Mouse (Mus musculus) embryonic facial prominence, embryonic 11.5 days (tissue): ENCODE data around the gene Enox2. TPM values are rescaled to one million over a fixed set of nuclear protein-coding genes. Genes with fewer than 3 reads are reported as not detected.
A peak's percentile ranks its signal among the peaks of the same experiment; 100 is the strongest.

Experiments used
- ATAC-seq: fragments of 200-750 bp; cut with Nextera tagmentation; replicated peaks from 2 replicates; pipeline ENCODE4 v1.8.0; 2017; ENCODE audit warnings: low read depth; ENCODE audit not compliant: insufficient number of reproducible peaks, low FRiP score, low TSS enrichment
- DNase-seq: peaks from one replicate; pipeline ENCODE4 v3.0.0-alpha.2; 2015; ENCODE audit warnings: low spot score
- H3K27ac ChIP-seq: fragments of 300-500 bp; sonication (generic); replicated peaks from 2 replicates; pipeline ENCODE4 v1.5.1; 2014; ENCODE audit warnings: mild to moderate bottlenecking, low read depth, low read length, control low read depth
- H3K27me3 ChIP-seq: fragments of 300-500 bp; sonication (generic); 2 replicates; pipeline ENCODE4 v1.6.1; 2014; ENCODE audit warnings: mild to moderate bottlenecking, low read length, moderate library complexity, mixed read lengths; ENCODE audit not compliant: control insufficient read depth, insufficient read depth
- H3K36me3 ChIP-seq: fragments of 300-500 bp; sonication (generic); replicated peaks from 2 replicates; pipeline ENCODE4 v1.6.1; 2014; ENCODE audit warnings: low read depth, mild to moderate bottlenecking, low read length, moderate library complexity, mixed read lengths; ENCODE audit not compliant: control insufficient read depth, insufficient read depth
- H3K4me1 ChIP-seq: fragments of 300-500 bp; sonication (generic); 2 replicates; pipeline ENCODE4 v1.6.1; 2014; ENCODE audit warnings: low read length, mixed read lengths; ENCODE audit not compliant: control insufficient read depth, insufficient read depth
- H3K4me2 ChIP-seq: fragments of 300-500 bp; sonication (generic); 2 replicates; pipeline ENCODE4 v1.6.1; 2014; ENCODE audit warnings: low read depth, mild to moderate bottlenecking, control low read depth, low read length, moderate library complexity
- H3K4me3 ChIP-seq: fragments of 300-500 bp; sonication (generic); 2 replicates; pipeline ENCODE4 v1.5.1; 2014; ENCODE audit warnings: low read depth, low read length, control low read depth
- H3K9ac ChIP-seq: fragments of 300-500 bp; sonication (generic); replicated peaks from 2 replicates; pipeline ENCODE4 v1.6.1; 2014; ENCODE audit warnings: mild to moderate bottlenecking, control low read depth, low read length
- H3K9me3 ChIP-seq: fragments of 300-500 bp; sonication (generic); replicated peaks from 2 replicates; pipeline ENCODE4 v1.6.1; 2016; ENCODE audit warnings: mild to moderate bottlenecking, low read length, inconsistent platforms, mixed read lengths; ENCODE audit not compliant: control insufficient read depth
- WGBS: fragments of 180-500 bp; shearing (Covaris S2); extraction: QIAGEN DNeasy Blood & Tissue Kit; methylation state at CpG from one replicate; pipeline ENCODE4 v1.1.7; 2014; 5-methylcytosine and 5-hydroxymethylcytosine counted together
- polyA plus RNA-seq: library from polyadenylated mRNA; unstranded; fragments of >200 nt; fragmentation: Nextera tagmentation; extraction: Ambion mirVana; gene quantifications from 2 replicates; pipeline ENCODE4 v1.2.1, GENCODE M21; 2014

Gene Enox2
- polyA plus RNA-seq, result 7.1 and 7.2 TPM in 2 replicates

DNA sequence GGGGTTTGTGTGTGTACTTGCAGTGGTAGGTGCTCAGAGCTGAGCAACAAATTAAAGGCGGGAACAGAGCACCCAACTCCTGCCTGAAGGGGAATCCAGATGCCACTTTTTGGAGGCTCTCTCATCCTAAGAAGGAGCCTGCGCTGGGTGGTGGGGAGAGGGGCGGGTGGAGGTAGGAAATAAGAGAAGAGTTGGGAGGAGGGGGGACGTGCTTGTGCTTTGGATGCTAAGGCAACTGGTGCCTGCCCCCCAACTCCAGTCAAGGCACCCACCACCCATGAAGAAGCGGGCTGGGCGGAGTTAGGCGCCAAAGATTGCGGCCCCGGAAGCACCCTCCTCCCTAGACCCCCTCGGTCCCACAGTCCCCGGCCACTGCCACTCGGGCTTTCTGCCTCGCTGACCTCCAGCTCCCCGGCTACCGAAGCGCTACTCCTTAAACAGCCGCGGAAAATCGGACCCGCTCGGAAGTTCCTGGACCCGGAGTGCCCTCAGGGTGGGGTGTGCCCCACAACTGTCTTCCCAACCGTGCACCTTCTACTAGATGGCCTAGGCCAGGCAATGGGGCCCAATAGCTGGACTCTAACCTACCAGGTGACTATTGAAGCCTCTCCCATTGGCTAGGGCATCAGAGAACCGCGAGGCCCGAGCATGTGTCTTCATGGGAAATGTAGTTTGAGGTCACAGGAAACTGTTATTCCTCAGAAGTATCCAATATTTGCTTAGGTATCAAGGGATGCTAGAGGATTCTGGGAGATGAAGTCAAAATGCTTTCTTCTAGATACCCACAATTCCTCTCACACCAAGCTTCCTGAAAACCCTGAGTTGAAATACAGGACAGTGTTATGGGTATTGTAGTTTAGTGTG lies at the start of gene Enox2:
TSS of gene Enox2 (minus strand) at position 560 of the 864 bp plus-strand sequence.
- WGBS, result 18% methylated on average over 22 of the region's 26 CpGs
- H3K4me2 ChIP-seq, result peak within 1 kb of the TSS; percentile 17; the same call in 1 of the 2 replicates
- H3K27ac ChIP-seq, result no peak within 1 kb of the TSS
- H3K9ac ChIP-seq, result peak within 1 kb of the TSS; percentile 60
- H3K27me3 ChIP-seq, result no peaks in the 10 kb centered on the region
- H3K9me3 ChIP-seq, result no peaks in the 10 kb centered on the region
- ATAC-seq (peak; percentile 100), DNase-seq (peak; percentile 87)
- peak within 1 kb of the TSS; percentile 46 for H3K4me3 ChIP-seq
- no peaks in the 10 kb centered on the region for H3K36me3 ChIP-seq
- H3K4me1 ChIP-seq, result no peaks in the 10 kb centered on the region

GRCm38 (mm10) chrX:49309496-49309895 lies 21.4 kb upstream of the Enox2 start:
- no peaks in the 10 kb centered on the region for H3K27me3 ChIP-seq
- no peak for ATAC-seq
- H3K9ac ChIP-seq, result no peak overlapping the region
- no peaks in the 10 kb centered on the region for H3K4me1 ChIP-seq
- no peaks in the 10 kb centered on the region for H3K9me3 ChIP-seq
- WGBS, result 36% methylated on average over 1 of the region's 1 CpGs
- no peak overlapping the region for H3K4me2 ChIP-seq
- H3K27ac ChIP-seq, result no peak overlapping the region
- no peak overlapping the region for H3K4me3 ChIP-seq
- DNase-seq, result peak; percentile 27
- no peaks in the 10 kb centered on the region for H3K36me3 ChIP-seq

DNA sequence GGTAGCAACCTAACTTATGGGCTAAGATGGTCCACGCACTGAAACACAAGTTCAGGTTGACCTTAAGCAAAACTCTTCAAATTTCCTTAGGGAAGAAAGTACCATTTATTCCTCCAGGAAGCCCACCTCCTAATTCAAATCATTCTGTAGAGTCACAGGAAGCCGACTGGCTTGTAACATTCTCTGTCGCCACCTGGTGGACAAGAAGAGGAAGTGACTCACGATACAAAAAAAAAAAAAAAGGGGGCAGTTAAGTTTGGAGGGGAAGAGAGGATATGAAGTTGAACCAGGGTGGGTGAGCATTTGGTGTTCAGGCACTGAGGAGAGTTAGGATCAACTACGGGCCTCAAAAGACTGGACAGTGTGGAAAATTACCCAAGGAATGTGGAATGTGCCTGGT lies 18.6 kb upstream of the Enox2 start:
- no peak for ATAC-seq
- DNase-seq, result peak; percentile 37
- no peak overlapping the region for H3K4me2 ChIP-seq
- no peaks in the 10 kb centered on the region for H3K27me3 ChIP-seq
- H3K9ac ChIP-seq, result no peak overlapping the region
- no peak overlapping the region for H3K27ac ChIP-seq
- H3K4me3 ChIP-seq, result no peak overlapping the region
- 17% methylated on average over 5 of the region's 5 CpGs for WGBS
- no peaks in the 10 kb centered on the region for H3K36me3 ChIP-seq
- no peaks in the 10 kb centered on the region for H3K4me1 ChIP-seq
- H3K9me3 ChIP-seq, result no peaks in the 10 kb centered on the region

- no peaks in the 10 kb centered on the region for H3K9me3 ChIP-seq
- no peaks in the 10 kb centered on the region for H3K36me3 ChIP-seq
- no peak overlapping the region for H3K27ac ChIP-seq
- WGBS, result 76% methylated on average over 2 of the region's 2 CpGs
- H3K4me1 ChIP-seq, result no peaks in the 10 kb centered on the region
- H3K27me3 ChIP-seq, result no peaks in the 10 kb centered on the region
- no peak overlapping the region for H3K4me2 ChIP-seq
- DNase-seq, result no peak
- H3K9ac ChIP-seq, result no peak overlapping the region
- no peak for ATAC-seq
- H3K4me3 ChIP-seq, result no peak overlapping the region
Measured at GRCm38 (mm10) chrX:49279918-49280586, 8.0 kb downstream of the Enox2 start.

DNA sequence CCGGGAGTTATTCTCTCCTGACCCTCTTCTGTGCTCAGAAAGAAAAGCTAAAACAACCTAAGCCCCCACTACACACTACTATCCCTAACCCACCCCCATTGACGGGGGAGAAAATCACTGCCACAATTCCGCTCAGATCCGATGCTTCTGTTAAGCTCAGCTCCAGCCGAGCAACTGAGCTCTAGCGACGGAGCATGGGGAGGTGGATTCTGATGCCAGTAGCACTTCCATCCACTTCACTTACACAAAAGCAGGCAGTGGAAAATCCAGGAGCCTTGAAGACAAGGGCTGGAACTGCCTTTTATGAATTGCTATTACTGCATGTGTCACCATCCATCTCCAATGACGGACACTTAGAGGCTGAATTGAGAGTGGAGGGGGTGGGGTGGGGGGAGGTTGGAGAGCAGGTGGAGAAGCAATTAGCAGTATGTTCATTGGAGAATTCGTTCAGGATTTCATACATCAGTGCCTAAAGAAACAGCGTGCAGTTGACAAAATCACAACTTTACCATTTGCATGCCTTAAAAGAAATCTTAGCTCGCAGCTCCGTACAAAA lies 14.5 kb downstream of the Enox2 start:
- DNase-seq, result peak; percentile 0
- 65% methylated on average over 12 of the region's 12 CpGs for WGBS

DNA sequence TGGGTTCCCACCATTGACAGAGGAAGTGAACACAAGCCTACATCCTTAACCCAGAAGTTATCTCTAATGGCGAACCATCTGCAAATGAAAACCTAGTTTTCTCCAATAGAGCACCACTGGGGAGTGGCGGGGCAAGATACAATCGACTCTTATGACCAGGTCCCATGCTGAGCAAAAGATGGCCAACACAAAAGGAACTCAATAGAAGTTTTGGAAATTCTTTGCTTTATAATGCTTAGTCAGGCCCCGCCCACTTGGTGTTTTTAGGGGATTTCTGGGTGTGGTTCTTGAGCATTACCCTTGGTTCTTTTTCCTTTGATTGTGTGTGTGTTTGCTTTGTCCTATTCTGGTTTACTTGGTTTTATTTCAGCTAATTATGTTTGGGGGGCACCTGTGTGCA lies 37.2 kb downstream of the Enox2 start:
- H3K27me3 ChIP-seq, result no peaks in the 10 kb centered on the region
- no peak overlapping the region for H3K4me2 ChIP-seq
- no peaks in the 10 kb centered on the region for H3K9me3 ChIP-seq
- no peak overlapping the region for H3K9ac ChIP-seq
- H3K4me3 ChIP-seq, result no peak overlapping the region
- no peaks in the 10 kb centered on the region for H3K4me1 ChIP-seq
- H3K36me3 ChIP-seq, result no peaks in the 10 kb centered on the region
- WGBS, result 87% methylated on average over 4 of the region's 4 CpGs
- no peak for ATAC-seq
- DNase-seq, result no peak
- no peak overlapping the region for H3K27ac ChIP-seq

More for the DNA sequence above, 14.5 kb downstream of the Enox2 start:
- Histone ChIP-seq H3K27me3 (no peaks in the 10 kb centered on the region), H3K9ac (no peak overlapping the region), H3K4me3 (no peak overlapping the region), H3K27ac (no peak overlapping the region), H3K9me3 (no peaks in the 10 kb centered on the region), H3K36me3 (no peaks in the 10 kb centered on the region), H3K4me2 (no peak overlapping the region), H3K4me1 (no peaks in the 10 kb centered on the region)
- no peak for ATAC-seq

GRCm38 (mm10) chrX:49225792-49226426 lies 62.1 kb downstream of the Enox2 start:
- H3K4me2 ChIP-seq, result no peak overlapping the region
- H3K9ac ChIP-seq, result no peak overlapping the region
- DNase-seq (no peak), ATAC-seq (no peak)
- no peaks in the 10 kb centered on the region for H3K9me3 ChIP-seq
- H3K27me3 ChIP-seq, result no peaks in the 10 kb centered on the region
- no peaks in the 10 kb centered on the region for H3K36me3 ChIP-seq
- no peak overlapping the region for H3K4me3 ChIP-seq
- no peak overlapping the region for H3K27ac ChIP-seq
- WGBS, result 42% methylated on average over 1 of the region's 1 CpGs
- H3K4me1 ChIP-seq, result no peaks in the 10 kb centered on the region
